Mouse (Mus musculus) kidney, embryonic 15.5 days (tissue): ENCODE measurements at regions not wholly inside any gene's neighbourhood (a gene's known extent, or its start where the extent isn't known, plus 50 kb on each side); places are given as distances from the start of the nearest gene placed in this dataset.

Experiments used
- ATAC-seq: fragments of 200-750 bp; cut with Nextera tagmentation; replicated peaks from 2 replicates; pipeline ENCODE4 v1.8.0; 2017; ENCODE audit warnings: moderate TSS enrichment; ENCODE audit not compliant: low FRiP score
- H3K27ac ChIP-seq: fragments of 300-500 bp; sonication (generic); 2 replicates; pipeline ENCODE4 v1.5.1; 2015; ENCODE audit warnings: mild to moderate bottlenecking, inconsistent platforms
- H3K27me3 ChIP-seq: fragments of 300-500 bp; sonication (generic); 2 replicates; pipeline ENCODE4 v1.6.1; 2015; ENCODE audit warnings: inconsistent platforms
- H3K36me3 ChIP-seq: fragments of 300-500 bp; sonication (generic); 2 replicates; pipeline ENCODE4 v1.6.1; 2015; ENCODE audit warnings: inconsistent platforms
- H3K4me1 ChIP-seq: fragments of 300-500 bp; sonication (generic); 2 replicates; pipeline ENCODE4 v1.6.1; 2015; ENCODE audit warnings: inconsistent platforms
- H3K4me2 ChIP-seq: fragments of 300-500 bp; sonication (generic); 2 replicates; pipeline ENCODE4 v1.6.1; 2015; ENCODE audit warnings: moderate library complexity, mild to moderate bottlenecking, inconsistent platforms
- H3K4me3 ChIP-seq: fragments of 300-500 bp; sonication (generic); replicated peaks from 2 replicates; pipeline ENCODE4 v1.5.1; 2015; ENCODE audit warnings: mild to moderate bottlenecking, inconsistent platforms
- H3K9ac ChIP-seq: fragments of 300-500 bp; sonication (generic); 2 replicates; pipeline ENCODE4 v1.6.1; 2015; ENCODE audit warnings: mild to moderate bottlenecking, inconsistent platforms
- H3K9me3 ChIP-seq: fragments of 300-500 bp; sonication (generic); replicated peaks from 2 replicates; pipeline ENCODE4 v1.6.1; 2016; ENCODE audit warnings: inconsistent platforms
- WGBS: fragments of 180-500 bp; shearing (Covaris S2); methylation state at CpG from one replicate; pipeline ENCODE4 v1.1.7; 2015; ENCODE audit warnings: mixed read lengths; 5-methylcytosine and 5-hydroxymethylcytosine counted together

DNA sequence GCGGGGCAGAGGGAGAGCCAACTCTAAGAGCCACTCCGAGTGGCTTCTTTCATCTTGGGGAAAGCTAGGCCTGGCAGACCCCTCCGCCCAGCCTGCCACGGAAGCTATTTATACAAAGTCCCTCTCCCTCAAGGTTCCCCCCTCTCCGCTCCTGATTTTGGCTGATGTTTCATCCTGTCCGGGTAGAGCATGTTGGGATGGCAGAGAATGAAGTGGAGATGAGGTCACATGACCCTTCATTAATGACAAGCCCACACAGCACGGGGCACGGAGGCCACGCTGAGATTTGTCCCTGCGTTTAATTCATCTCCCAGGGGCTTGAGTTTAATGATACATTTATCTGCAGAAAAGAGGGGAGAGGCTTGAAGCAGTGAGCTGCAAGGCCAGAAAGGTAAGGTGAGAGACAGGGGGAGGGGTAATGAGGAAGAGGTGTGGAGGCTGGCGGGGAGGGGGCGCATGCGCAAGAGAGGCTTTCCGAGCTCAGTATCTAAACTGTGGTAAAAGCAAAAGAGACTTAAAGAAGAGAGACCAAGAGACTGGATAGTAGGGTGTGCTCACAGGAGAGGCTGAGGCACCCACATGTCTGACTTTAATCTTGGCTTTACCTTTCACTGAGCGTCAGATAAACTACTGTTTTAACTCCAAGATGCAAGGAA is 111.7 kb downstream of the Chst1 start:
- H3K9ac ChIP-seq: no peak overlapping the region
- peak overlapping the region; percentile 49 for H3K4me2 ChIP-seq
- no peaks in the 10 kb centered on the region for H3K9me3 ChIP-seq
- H3K36me3 ChIP-seq: no peaks in the 10 kb centered on the region
- no peak overlapping the region for H3K4me3 ChIP-seq
- 0 out of 2 replicates have a peak, but pooled peaks cover 1% of the 10 kb centered on the region for H3K27me3 ChIP-seq
- H3K27ac ChIP-seq: no peak overlapping the region
- peaks cover 11% of the 10 kb centered on the region; the same call in 1 of the 2 replicates for H3K4me1 ChIP-seq
- 26% methylated on average over 15 of the region's 15 CpGs for WGBS
- ATAC-seq: no peak

- 66% methylated on average over 11 of the region's 11 CpGs for WGBS
- H3K9ac ChIP-seq: no peak overlapping the region
- H3K36me3 ChIP-seq: no peaks in the 10 kb centered on the region
- no peak overlapping the region for H3K27ac ChIP-seq
- 0 out of 2 replicates have a peak, but pooled peaks cover 3% of the 10 kb centered on the region for H3K27me3 ChIP-seq
- peaks cover 11% of the 10 kb centered on the region; the same call in 1 of the 2 replicates for H3K4me1 ChIP-seq
- no peaks in the 10 kb centered on the region for H3K9me3 ChIP-seq
- no peak overlapping the region for H3K4me2 ChIP-seq
- ATAC-seq: no peak
- H3K4me3 ChIP-seq: no peak overlapping the region
Measured at GRCm38 (mm10) chr2:92712266-92713144, 113.0 kb downstream of the Chst1 start.

DNA sequence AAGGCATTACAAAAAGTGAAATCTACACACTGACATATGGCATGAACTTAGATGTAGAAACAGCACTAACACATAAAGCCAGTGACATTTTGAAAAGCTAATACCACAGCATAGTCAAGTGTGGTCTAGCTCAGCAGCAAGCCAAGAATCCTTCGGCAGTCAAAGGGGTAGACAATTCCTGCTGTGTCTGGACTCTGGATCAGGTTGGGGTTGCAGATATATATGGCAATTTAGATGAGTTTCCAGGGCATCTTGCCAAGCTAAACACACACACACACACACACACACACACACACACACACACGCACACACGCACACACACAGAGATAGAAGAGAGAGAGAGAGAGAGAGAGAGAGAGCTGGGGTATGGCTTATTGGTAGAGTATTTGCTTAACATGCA is 118.2 kb downstream of the Chst1 start:
- no peak for ATAC-seq
- H3K36me3 ChIP-seq: no peaks in the 10 kb centered on the region
- no peaks in the 10 kb centered on the region for H3K4me1 ChIP-seq
- WGBS: 52% methylated on average over 1 of the region's 3 CpGs
- H3K9me3 ChIP-seq: no peaks in the 10 kb centered on the region
- no peak overlapping the region for H3K27ac ChIP-seq
- H3K4me2 ChIP-seq: no peak overlapping the region
- H3K4me3 ChIP-seq: no peak overlapping the region
- H3K27me3 ChIP-seq: 0 out of 2 replicates have a peak, but pooled peaks cover 3% of the 10 kb centered on the region
- H3K9ac ChIP-seq: no peak overlapping the region

- H3K27me3 ChIP-seq: no peaks in the 10 kb centered on the region
- ATAC-seq: no peak
Measured at GRCm38 (mm10) chr2:92721951-92722350, 122.4 kb downstream of the Chst1 start.

GRCm38 (mm10) chr2:92723618-92724263 is 124.2 kb downstream of the Chst1 start:
- ATAC-seq: no peak
- WGBS: 45% methylated on average over 9 of the region's 9 CpGs
- H3K9ac ChIP-seq: no peak overlapping the region
- H3K27me3 ChIP-seq: no peaks in the 10 kb centered on the region
- no peaks in the 10 kb centered on the region for H3K9me3 ChIP-seq
- H3K27ac ChIP-seq: no peak overlapping the region
- no peaks in the 10 kb centered on the region for H3K36me3 ChIP-seq
- no peak overlapping the region for H3K4me3 ChIP-seq
- peaks cover 8% of the 10 kb centered on the region for H3K4me1 ChIP-seq
- H3K4me2 ChIP-seq: no peak overlapping the region

More at GRCm38 (mm10) chr2:92721951-92722350, 122.4 kb downstream of the Chst1 start:
- WGBS: 87% methylated on average over 3 of the region's 3 CpGs
- no peak overlapping the region for H3K4me2 ChIP-seq
- no peak overlapping the region for H3K9ac ChIP-seq
- peaks cover 7% of the 10 kb centered on the region for H3K4me1 ChIP-seq
- no peaks in the 10 kb centered on the region for H3K9me3 ChIP-seq
- H3K4me3 ChIP-seq: no peak overlapping the region
- no peaks in the 10 kb centered on the region for H3K36me3 ChIP-seq
- no peak overlapping the region for H3K27ac ChIP-seq

DNA sequence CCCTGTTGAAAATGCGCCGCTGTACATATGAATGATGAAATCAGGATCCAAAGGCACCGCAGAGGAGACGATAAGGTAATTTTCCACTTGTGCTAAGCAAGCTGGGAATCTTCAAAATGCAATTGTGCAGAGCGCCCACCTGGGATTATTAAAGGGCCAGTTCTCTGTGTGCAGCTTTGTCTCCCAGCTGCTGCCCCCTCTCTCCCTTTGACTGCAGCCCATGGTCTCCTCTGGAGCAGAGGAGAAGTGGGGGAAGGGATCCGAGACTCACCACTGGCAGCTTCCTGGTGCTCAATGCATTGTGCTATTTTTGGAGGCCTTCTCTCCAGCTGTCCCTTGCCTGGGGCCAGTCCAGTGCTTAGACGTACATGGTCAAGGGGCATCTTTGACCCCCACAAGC is 127.1 kb downstream of the Chst1 start:
- ATAC-seq: no peak; the same call in 1 of the 2 replicates
- H3K27ac ChIP-seq: no peak overlapping the region
- WGBS: 72% methylated on average over 7 of the region's 7 CpGs

GRCm38 (mm10) chr2:92727241-92727640 is 127.7 kb downstream of the Chst1 start:
- H3K27ac ChIP-seq: no peak overlapping the region
- no peak for ATAC-seq
- no peaks in the 10 kb centered on the region for H3K36me3 ChIP-seq
- H3K4me1 ChIP-seq: peaks cover 8% of the 10 kb centered on the region
- H3K9ac ChIP-seq: no peak overlapping the region
- no peaks in the 10 kb centered on the region for H3K27me3 ChIP-seq
- H3K9me3 ChIP-seq: no peaks in the 10 kb centered on the region
- no peak overlapping the region for H3K4me2 ChIP-seq
- 67% methylated on average over 2 of the region's 2 CpGs for WGBS
- H3K4me3 ChIP-seq: no peak overlapping the region

More for the DNA sequence above, 127.1 kb downstream of the Chst1 start:
- Histone ChIP-seq H3K9me3 (no peaks in the 10 kb centered on the region), H3K27me3 (no peaks in the 10 kb centered on the region), H3K36me3 (no peaks in the 10 kb centered on the region), H3K4me3 (no peak overlapping the region), H3K9ac (no peak overlapping the region), H3K4me2 (no peak overlapping the region), H3K4me1 (peaks cover 8% of the 10 kb centered on the region)

GRCm38 (mm10) chr2:92728388-92728787 is 128.9 kb downstream of the Chst1 start:
- Histone ChIP-seq H3K4me2 (no peak overlapping the region), H3K4me1 (peaks cover 8% of the 10 kb centered on the region), H3K4me3 (no peak overlapping the region), H3K27me3 (no peaks in the 10 kb centered on the region), H3K9ac (no peak overlapping the region), H3K27ac (no peak overlapping the region), H3K9me3 (no peaks in the 10 kb centered on the region), H3K36me3 (no peaks in the 10 kb centered on the region)
- ATAC-seq: no peak
- 71% methylated on average over 3 of the region's 3 CpGs for WGBS

DNA sequence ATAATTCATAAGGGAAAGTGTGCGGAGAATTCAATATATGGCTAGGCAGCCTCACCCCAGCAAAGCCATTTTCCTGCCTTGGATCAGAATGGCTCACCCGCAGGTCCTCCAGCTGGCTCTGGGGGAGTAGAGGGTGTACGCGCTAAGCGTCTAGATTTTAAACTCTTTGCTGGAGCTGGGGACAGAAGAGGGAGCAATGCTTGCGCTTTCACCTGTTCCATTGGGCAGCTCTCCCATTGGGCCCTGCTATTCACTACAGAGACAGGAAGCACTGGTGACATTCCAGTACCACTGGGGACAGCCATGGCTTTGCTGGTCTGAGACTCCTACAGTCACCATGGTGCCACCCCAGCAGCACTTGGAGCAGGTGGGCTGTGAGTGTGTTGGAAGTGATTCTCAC is 130.9 kb downstream of the Chst1 start:
- WGBS: 92% methylated on average over 6 of the region's 6 CpGs
- Histone ChIP-seq H3K9me3 (no peaks in the 10 kb centered on the region), H3K9ac (no peak overlapping the region), H3K4me1 (peaks cover 8% of the 10 kb centered on the region), H3K36me3 (no peaks in the 10 kb centered on the region), H3K27ac (no peak overlapping the region), H3K4me2 (no peak overlapping the region), H3K4me3 (no peak overlapping the region), H3K27me3 (no peaks in the 10 kb centered on the region)
- no peak for ATAC-seq

GRCm38 (mm10) chr2:92733403-92733802 is 133.9 kb downstream of the Chst1 start:
- no peaks in the 10 kb centered on the region for H3K9me3 ChIP-seq
- 100% methylated on average over 1 of the region's 1 CpGs for WGBS
- no peak overlapping the region for H3K4me3 ChIP-seq
- no peak for ATAC-seq
- H3K27me3 ChIP-seq: no peaks in the 10 kb centered on the region
- H3K4me2 ChIP-seq: no peak overlapping the region
- H3K27ac ChIP-seq: no peak overlapping the region
- no peaks in the 10 kb centered on the region for H3K36me3 ChIP-seq
- no peak overlapping the region for H3K9ac ChIP-seq
- H3K4me1 ChIP-seq: no peaks in the 10 kb centered on the region

GRCm38 (mm10) chr2:92735784-92736183 is 136.3 kb downstream of the Chst1 start:
- no peaks in the 10 kb centered on the region for H3K36me3 ChIP-seq

DNA sequence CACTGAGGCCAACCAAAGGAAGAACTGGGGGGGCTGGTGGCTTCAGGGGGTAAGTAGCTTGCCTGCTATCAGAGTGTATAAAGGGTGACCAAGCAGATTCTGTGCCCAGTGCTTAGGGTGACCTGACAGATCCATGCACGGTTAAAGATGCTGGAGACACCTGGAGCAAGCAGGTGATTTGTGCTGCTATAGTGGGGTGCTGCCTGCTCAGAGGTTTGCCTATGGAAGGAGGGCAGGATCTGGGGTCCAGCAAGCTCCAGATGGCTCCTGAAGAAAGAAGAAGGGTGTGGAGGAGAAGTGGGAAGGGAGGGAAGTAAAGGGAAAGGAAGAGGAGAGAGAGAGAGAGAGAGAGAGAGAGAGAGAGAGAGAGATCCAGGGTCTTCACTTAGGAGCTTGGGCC is 137.8 kb downstream of the Chst1 start:
- H3K27me3 ChIP-seq: no peaks in the 10 kb centered on the region
- no peak overlapping the region for H3K27ac ChIP-seq
- H3K4me1 ChIP-seq: peaks cover 20% of the 10 kb centered on the region
- no peak overlapping the region for H3K4me2 ChIP-seq
- H3K4me3 ChIP-seq: no peak overlapping the region
- no peaks in the 10 kb centered on the region for H3K9me3 ChIP-seq
- H3K36me3 ChIP-seq: no peaks in the 10 kb centered on the region
- ATAC-seq: no peak
- H3K9ac ChIP-seq: no peak overlapping the region
- WGBS: 77% methylated on average over 1 of the region's 1 CpGs

More at GRCm38 (mm10) chr2:92735784-92736183, 136.3 kb downstream of the Chst1 start:
- Histone ChIP-seq H3K4me1 (peaks cover 12% of the 10 kb centered on the region), H3K9me3 (no peaks in the 10 kb centered on the region), H3K27me3 (no peaks in the 10 kb centered on the region), H3K4me3 (no peak overlapping the region), H3K9ac (no peak overlapping the region), H3K4me2 (no peak overlapping the region), H3K27ac (no peak overlapping the region)
- 85% methylated on average over 5 of the region's 5 CpGs for whole genome bisulfite sequencing
- no peak for ATAC-seq
